Mouse (Mus musculus) kidney, embryonic 15.5 days (tissue): ENCODE data around the gene Wdr45b. TPM values are rescaled to one million over a fixed set of nuclear protein-coding genes. Genes with fewer than 3 reads are reported as not detected.

Source experiments
- ATAC-seq: fragments of 200-750 bp; cut with Nextera tagmentation; replicated peaks from 2 replicates; pipeline ENCODE4 v1.8.0; 2017; ENCODE audit warnings: moderate TSS enrichment; ENCODE audit not compliant: low FRiP score
- H3K27ac ChIP-seq: fragments of 300-500 bp; sonication (generic); 2 replicates; pipeline ENCODE4 v1.5.1; 2015; ENCODE audit warnings: mild to moderate bottlenecking, inconsistent platforms
- H3K27me3 ChIP-seq: fragments of 300-500 bp; sonication (generic); 2 replicates; pipeline ENCODE4 v1.6.1; 2015; ENCODE audit warnings: inconsistent platforms
- H3K36me3 ChIP-seq: fragments of 300-500 bp; sonication (generic); 2 replicates; pipeline ENCODE4 v1.6.1; 2015; ENCODE audit warnings: inconsistent platforms
- H3K4me1 ChIP-seq: fragments of 300-500 bp; sonication (generic); 2 replicates; pipeline ENCODE4 v1.6.1; 2015; ENCODE audit warnings: inconsistent platforms
- H3K4me2 ChIP-seq: fragments of 300-500 bp; sonication (generic); 2 replicates; pipeline ENCODE4 v1.6.1; 2015; ENCODE audit warnings: moderate library complexity, mild to moderate bottlenecking, inconsistent platforms
- H3K4me3 ChIP-seq: fragments of 300-500 bp; sonication (generic); replicated peaks from 2 replicates; pipeline ENCODE4 v1.5.1; 2015; ENCODE audit warnings: mild to moderate bottlenecking, inconsistent platforms
- H3K9ac ChIP-seq: fragments of 300-500 bp; sonication (generic); 2 replicates; pipeline ENCODE4 v1.6.1; 2015; ENCODE audit warnings: mild to moderate bottlenecking, inconsistent platforms
- H3K9me3 ChIP-seq: fragments of 300-500 bp; sonication (generic); replicated peaks from 2 replicates; pipeline ENCODE4 v1.6.1; 2016; ENCODE audit warnings: inconsistent platforms
- WGBS: fragments of 180-500 bp; shearing (Covaris S2); methylation state at CpG from one replicate; pipeline ENCODE4 v1.1.7; 2015; ENCODE audit warnings: mixed read lengths; 5-methylcytosine and 5-hydroxymethylcytosine counted together
- polyA plus RNA-seq: library from polyadenylated mRNA; unstranded; fragments of >200 nt; fragmentation: Nextera tagmentation; extraction: Ambion mirVana; gene quantifications from 2 replicates; pipeline ENCODE4 v1.2.1, GENCODE M21; 2015

Wdr45b gene
- 87.5 and 90.5 TPM in 2 replicates for polyA plus RNA-seq

DNA sequence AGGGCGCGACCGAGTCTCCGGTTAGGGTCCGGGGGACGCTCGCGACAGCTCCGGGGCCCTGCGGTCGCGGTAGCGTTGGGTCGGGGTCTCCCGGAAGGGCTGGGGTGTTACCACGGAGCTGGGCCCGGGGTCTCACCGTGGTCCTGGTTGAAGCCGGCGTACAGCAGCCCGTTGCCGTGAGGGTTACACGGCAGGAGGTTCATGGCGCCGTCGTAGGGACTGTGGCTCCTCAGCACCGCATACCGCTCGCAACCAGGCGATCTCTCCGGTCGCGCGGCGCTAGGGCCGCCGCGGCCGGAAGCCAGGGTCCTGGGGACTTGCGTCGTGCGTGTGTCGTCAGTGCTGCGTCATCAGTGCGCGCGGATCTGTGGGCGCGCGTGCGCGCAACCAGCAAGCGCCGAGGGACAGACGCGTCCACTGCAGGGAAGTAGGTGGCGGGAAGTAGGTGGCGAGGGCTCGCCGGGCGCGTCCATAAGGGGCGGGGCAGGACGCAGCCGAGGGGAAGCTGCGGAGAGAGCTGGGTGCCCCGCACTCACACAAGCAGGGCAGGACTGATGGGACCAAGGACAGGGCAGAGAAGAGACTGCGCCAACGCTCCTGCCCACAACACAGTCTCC, at the start of gene Wdr45b:
Gene Wdr45b (minus strand): TSS at position 355 of the 617 bp plus-strand sequence.
- under 1% methylated on average over 69 of the region's 69 CpGs for WGBS
- H3K4me3 ChIP-seq = peak within 1 kb of the TSS; percentile 84
- H3K4me1 ChIP-seq = peaks cover 23% of the 10 kb centered on the region
- H3K27ac ChIP-seq = peak within 1 kb of the TSS; percentile 86
- H3K27me3 ChIP-seq = no peaks in the 10 kb centered on the region
- H3K9me3 ChIP-seq = no peaks in the 10 kb centered on the region
- peak within 1 kb of the TSS; percentile 86 for H3K4me2 ChIP-seq
- peak within 1 kb of the TSS; percentile 95 for H3K9ac ChIP-seq
- H3K36me3 ChIP-seq = peaks cover 11% of the 10 kb centered on the region; the same call in 1 of the 2 replicates
- peak; percentile 97 for ATAC-seq

DNA sequence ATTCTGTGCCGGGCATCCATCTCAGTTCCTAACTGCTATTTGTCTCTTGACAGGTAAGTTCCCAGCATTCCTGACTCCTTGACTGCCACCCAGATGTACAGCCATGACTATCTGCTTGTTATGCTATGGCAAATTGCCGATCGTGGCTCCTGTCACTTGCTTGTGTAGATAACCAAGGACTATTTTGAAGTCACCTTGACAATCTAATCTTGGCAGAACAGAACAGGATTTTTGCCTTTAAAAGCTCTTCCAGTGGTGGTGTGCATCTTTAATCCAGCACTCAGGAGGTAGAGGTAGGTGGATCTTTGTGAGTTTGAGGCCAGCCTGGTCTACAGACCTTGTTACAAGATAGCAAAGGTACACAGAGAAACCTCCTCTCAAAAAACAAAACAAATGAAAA, 38.2 kb upstream of the Wdr45b start:
- H3K27me3 ChIP-seq = no peaks in the 10 kb centered on the region
- H3K4me2 ChIP-seq = no peak overlapping the region
- no peak overlapping the region for H3K27ac ChIP-seq
- peaks cover 9% of the 10 kb centered on the region for H3K4me1 ChIP-seq
- no peaks in the 10 kb centered on the region for H3K9me3 ChIP-seq
- no peak for ATAC-seq
- 90% methylated on average over 3 of the region's 3 CpGs for WGBS
- H3K9ac ChIP-seq = no peak overlapping the region
- no peaks in the 10 kb centered on the region for H3K36me3 ChIP-seq
- no peak overlapping the region for H3K4me3 ChIP-seq

DNA sequence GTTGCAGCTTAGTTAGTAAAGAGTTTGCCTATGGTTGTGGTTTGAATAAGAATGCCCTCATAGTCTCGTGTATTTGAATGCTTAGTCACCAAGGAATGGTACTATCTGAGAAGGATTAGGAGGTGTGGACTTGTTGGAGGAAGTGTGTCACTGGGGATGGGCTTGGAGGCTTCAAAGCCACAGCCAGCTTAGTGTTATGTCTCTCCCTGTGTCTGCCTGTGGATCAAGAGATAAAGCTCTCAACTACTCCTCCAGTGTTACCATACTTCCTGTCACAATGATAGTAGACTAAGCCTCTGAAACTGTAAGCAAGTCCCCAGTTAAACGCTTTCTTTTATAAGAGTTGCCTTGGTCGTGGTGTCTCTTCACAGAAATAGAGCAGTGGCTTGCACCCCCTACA, 36.5 kb upstream of the Wdr45b start:
- Histone ChIP-seq H3K9me3 (no peaks in the 10 kb centered on the region), H3K4me3 (no peak overlapping the region), H3K4me1 (peaks cover 16% of the 10 kb centered on the region), H3K27me3 (peaks cover 6% of the 10 kb centered on the region), H3K4me2 (no peak overlapping the region), H3K9ac (no peak overlapping the region), H3K36me3 (no peaks in the 10 kb centered on the region), H3K27ac (no peak overlapping the region)
- ATAC-seq = no peak
- WGBS = 71% methylated on average over 3 of the region's 3 CpGs

DNA sequence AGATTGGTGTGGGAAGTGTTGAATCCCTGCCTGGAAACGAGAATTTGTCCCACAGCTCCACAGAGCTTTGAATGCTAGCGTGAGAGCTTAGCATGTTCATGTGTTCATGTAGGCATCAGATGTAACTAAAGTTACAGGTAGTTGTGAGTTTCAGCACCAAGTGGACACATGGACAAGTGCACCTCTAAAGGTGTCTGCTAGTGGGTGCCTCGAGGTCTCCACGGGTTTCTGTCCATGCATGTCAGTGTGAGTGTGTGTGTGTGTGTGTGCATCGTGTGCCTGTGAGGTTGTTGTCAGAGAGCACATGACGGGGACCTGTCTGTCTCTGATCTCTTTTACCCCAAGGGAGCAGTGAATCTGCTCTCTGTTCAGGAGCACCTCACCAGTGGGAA, 34.3 kb upstream of the Wdr45b start:
- no peaks in the 10 kb centered on the region for H3K9me3 ChIP-seq
- no peaks in the 10 kb centered on the region for H3K36me3 ChIP-seq
- H3K4me1 ChIP-seq = peaks cover 16% of the 10 kb centered on the region
- H3K27me3 ChIP-seq = peaks cover 6% of the 10 kb centered on the region
- no peak for ATAC-seq
- H3K4me3 ChIP-seq = peak overlapping the region; percentile 72
- H3K4me2 ChIP-seq = peak overlapping the region; percentile 95
- 0 out of 2 replicates have a peak overlapping the region, but pooled peaks have one; percentile 56 for H3K27ac ChIP-seq
- no peak overlapping the region for H3K9ac ChIP-seq
- WGBS = 6% methylated on average over 6 of the region's 6 CpGs

DNA sequence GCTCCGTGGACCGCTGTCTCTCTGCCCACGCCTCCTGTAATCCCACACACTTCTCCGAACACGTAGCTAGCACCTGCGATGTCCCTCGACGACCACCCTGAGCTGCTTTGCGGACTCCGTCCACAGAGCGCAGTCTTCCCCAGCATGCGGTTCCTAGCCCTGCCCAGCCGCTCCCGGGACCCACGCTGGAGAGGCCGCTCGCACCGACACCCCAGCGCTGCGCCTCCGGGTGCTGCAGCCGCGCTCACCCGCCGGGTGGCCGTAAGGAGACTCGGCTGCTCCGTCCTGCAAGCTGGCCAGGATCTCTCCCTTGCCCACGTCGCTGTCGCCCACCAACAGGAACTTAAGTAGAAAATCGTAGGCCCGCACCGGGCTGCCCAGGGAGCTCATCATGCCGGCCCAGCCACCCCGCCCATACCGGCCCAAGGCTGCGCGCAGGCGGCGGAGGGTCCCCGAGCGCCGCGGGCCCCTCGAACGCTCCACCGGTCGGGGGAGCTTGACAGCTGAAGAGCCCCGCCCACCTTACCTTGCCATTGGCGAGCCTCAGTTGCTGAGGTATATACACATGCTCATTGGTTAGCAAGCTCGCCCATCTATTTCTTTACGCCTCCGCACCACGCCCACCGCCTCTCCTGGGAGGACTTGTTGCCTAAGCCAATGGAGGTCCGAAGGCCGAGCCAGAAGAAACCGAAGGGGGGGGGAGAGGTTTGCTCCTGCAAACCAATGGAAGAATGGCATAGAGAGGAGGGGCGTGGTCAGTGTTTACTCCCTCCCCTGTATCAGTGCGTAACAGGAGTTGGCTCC, 33.7 kb upstream of the Wdr45b start, which contains the start of gene Rab40b:
Gene Rab40b (minus strand): TSS at position 502 of the 804 bp plus-strand sequence.
- WGBS = under 1% methylated on average over 61 of the region's 61 CpGs
- Histone ChIP-seq H3K27ac (peak within 1 kb of the TSS; percentile 57), H3K4me3 (peak within 1 kb of the TSS; percentile 72), H3K27me3 (peaks cover 6% of the 10 kb centered on the region), H3K36me3 (no peaks in the 10 kb centered on the region), H3K9ac (peak within 1 kb of the TSS; percentile 50), H3K4me2 (peak within 1 kb of the TSS; percentile 95), H3K4me1 (peaks cover 16% of the 10 kb centered on the region), H3K9me3 (no peaks in the 10 kb centered on the region)
- ATAC-seq = peak; percentile 100

DNA sequence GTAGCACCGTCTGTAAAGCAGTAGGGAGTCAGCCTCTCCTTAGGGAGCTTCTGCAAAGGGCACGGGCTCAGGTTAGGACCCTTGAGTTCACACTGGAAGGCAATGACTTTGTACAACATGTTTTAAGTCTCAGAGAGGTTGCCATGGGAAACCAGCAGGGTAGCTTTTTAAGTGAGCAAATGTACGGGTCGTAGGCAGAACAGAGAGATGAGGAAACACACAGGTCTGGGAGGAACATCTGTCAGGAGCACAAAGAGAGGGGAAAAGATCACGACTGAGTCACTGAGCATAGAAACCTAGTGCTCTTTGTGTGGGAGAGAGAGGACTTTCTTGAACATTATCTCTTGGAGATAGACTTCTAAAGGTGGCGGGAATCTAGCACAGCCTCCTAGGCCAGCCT, 26.0 kb upstream of the Wdr45b start:
- no peaks in the 10 kb centered on the region for H3K27me3 ChIP-seq
- no peaks in the 10 kb centered on the region for H3K36me3 ChIP-seq
- no peak overlapping the region for H3K4me3 ChIP-seq
- WGBS = 59% methylated on average over 6 of the region's 6 CpGs
- no peak overlapping the region for H3K4me2 ChIP-seq
- no peaks in the 10 kb centered on the region for H3K4me1 ChIP-seq
- H3K27ac ChIP-seq = no peak overlapping the region
- H3K9ac ChIP-seq = no peak overlapping the region
- no peak for ATAC-seq
- no peaks in the 10 kb centered on the region for H3K9me3 ChIP-seq

DNA sequence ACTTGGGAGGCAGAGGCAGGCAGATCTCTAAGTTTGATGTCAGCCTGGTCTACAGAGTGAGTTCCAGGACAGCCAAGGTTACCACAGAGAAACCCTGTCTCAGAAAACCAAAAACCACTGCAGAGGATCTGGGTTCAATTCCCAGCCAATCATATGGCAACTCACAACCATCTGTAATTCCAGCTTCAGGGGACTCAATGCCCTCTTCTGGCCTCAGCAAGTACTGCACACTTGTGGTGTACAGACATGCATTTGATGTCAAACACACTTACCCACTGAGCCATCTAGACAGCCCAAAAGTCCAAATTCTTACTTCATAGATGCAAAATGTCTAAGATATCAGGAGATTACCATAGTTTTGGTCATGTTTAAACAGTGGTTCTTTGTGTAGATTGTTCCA, 24.4 kb upstream of the Wdr45b start:
- ATAC-seq = no peak
- no peak overlapping the region for H3K4me2 ChIP-seq
- H3K9ac ChIP-seq = no peak overlapping the region
- no peak overlapping the region for H3K27ac ChIP-seq
- H3K4me1 ChIP-seq = no peaks in the 10 kb centered on the region
- H3K9me3 ChIP-seq = no peaks in the 10 kb centered on the region
- H3K27me3 ChIP-seq = no peaks in the 10 kb centered on the region
- no peaks in the 10 kb centered on the region for H3K36me3 ChIP-seq
- H3K4me3 ChIP-seq = no peak overlapping the region

DNA sequence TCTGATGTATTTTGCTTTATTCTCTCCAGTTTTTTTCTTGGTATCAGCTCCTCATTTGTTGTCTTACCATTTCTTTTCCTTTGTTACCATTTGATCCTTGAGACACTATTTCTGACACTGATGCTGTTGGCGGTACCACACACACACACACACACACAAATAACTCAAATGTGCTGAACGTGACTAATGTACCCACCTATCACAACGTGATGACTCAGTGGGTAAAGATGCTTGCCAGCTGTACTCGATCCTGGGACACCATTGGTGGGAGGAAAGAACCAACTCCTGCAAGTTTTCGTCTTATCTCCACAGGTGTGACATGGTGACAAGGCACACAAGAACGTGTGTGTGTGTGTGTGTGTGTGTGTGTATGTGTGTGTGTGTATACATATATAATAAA, 19.1 kb upstream of the Wdr45b start:
- Histone ChIP-seq H3K4me2 (no peak overlapping the region), H3K9me3 (no peaks in the 10 kb centered on the region), H3K9ac (no peak overlapping the region), H3K36me3 (no peaks in the 10 kb centered on the region), H3K27ac (no peak overlapping the region), H3K27me3 (no peaks in the 10 kb centered on the region), H3K4me1 (no peaks in the 10 kb centered on the region), H3K4me3 (no peak overlapping the region)
- ATAC-seq = no peak
- 64% methylated on average over 6 of the region's 6 CpGs for WGBS

DNA sequence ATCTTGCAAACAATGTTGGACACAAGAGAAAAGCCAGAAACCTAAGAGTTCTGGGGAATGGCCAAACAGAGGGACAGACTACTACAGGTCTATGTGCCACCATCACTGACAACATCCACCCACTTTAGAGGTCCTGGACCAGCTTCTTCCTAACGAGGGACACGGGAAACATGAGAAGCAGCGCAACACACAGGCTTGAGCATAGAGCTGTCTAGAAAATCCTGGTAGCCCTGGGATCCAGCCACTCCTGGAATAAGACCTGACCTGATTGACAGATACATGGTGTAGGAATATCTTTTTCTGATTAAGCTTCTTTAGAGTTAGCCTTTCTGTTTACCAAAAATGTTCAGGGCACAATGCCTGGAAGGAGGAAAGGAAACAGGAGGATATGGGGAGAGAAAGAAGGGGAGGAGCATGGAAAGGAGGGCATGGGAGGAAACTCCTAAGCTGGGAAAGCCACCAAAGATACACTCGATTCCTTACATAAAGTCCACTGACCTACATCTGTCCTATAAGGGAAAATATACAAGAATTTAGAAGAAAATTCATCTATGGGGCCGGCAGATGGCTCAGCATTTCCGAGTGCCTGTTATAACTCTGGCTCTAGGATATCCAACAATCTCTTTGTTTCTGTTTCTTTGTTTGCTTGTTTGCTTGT, 16.2 kb upstream of the Wdr45b start:
- Histone ChIP-seq H3K4me3 (no peak overlapping the region), H3K27ac (no peak overlapping the region), H3K9ac (no peak overlapping the region), H3K9me3 (no peaks in the 10 kb centered on the region), H3K27me3 (no peaks in the 10 kb centered on the region), H3K4me2 (no peak overlapping the region), H3K4me1 (no peaks in the 10 kb centered on the region), H3K36me3 (no peaks in the 10 kb centered on the region)
- ATAC-seq = no peak
- 75% methylated on average over 6 of the region's 6 CpGs for whole genome bisulfite sequencing

DNA sequence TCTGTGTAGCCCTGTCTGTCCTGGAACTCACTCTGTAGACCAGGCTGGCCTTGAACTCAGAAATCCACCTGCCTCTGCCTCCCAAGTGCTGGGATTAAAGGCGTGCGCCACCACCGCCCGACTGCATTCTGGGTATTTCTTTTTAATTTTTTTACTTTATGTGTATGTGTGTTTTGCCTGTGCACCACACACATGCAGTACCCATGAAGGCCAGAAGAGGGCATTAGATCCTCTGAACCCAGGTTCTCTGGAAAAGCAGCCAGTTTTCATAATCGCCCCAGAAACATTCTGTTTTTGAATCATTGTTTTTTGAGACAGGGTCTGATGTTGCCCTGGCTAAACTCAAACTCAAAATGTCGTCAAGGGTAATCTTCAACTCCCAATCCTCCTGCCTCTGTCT, 15.4 kb upstream of the Wdr45b start:
- ATAC-seq = no peak
- no peaks in the 10 kb centered on the region for H3K4me1 ChIP-seq
- no peak overlapping the region for H3K27ac ChIP-seq
- H3K27me3 ChIP-seq = no peaks in the 10 kb centered on the region
- H3K36me3 ChIP-seq = no peaks in the 10 kb centered on the region
- H3K9ac ChIP-seq = no peak overlapping the region
- no peak overlapping the region for H3K4me2 ChIP-seq
- H3K4me3 ChIP-seq = no peak overlapping the region
- no peaks in the 10 kb centered on the region for H3K9me3 ChIP-seq
- WGBS = 62% methylated on average over 6 of the region's 6 CpGs

DNA sequence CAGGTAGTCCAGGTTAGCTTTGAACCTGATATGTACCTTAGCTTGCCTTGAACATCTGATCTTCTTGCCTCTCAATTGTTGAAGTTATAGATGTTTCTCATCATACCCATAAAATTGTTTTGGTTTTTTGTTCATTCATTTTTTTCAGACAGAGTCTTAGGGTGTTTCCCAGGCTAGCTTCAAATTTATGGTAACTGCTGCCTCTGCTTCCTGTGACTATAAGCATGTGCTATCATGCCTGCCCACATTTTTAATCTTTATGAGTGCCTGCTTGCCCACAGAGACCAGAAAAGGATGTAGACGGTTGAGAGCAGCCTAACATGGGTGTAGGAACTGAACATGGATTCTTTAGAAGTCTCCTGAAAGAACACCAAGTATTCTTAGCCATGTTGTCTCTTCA, 14.5 kb upstream of the Wdr45b start:
- Histone ChIP-seq H3K4me2 (no peak overlapping the region), H3K36me3 (no peaks in the 10 kb centered on the region), H3K4me1 (no peaks in the 10 kb centered on the region), H3K9ac (no peak overlapping the region), H3K9me3 (no peaks in the 10 kb centered on the region), H3K27ac (no peak overlapping the region), H3K27me3 (no peaks in the 10 kb centered on the region), H3K4me3 (no peak overlapping the region)
- no peak for ATAC-seq
- WGBS = 78% methylated on average over 1 of the region's 1 CpGs

DNA sequence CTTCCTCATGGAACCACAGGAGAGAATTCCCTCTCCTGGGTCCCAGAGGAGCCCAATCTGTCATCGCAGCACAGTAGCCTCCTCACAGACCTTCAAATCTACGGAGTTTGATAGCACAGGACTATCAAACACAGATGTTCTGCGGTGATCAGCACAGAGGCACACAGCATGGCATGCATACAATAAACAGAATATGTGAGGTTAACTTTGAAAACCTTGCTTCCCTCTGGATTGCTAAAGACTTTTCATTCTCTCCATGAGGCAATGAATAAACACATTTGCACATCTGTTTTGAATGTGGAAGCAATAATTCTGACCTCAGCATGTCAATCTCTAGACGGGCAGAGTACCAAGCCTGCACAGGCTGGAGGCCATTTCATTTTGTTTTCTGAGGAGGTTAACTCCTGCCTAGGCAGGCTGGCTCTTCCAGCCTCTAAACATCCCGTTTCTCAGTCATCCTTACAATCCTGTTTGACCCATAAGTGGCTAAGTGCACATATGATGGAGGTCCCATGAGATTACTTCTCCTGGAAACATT, 13.0 kb upstream of the Wdr45b start:
- no peak for ATAC-seq
- Histone ChIP-seq H3K27ac (no peak overlapping the region), H3K4me3 (no peak overlapping the region), H3K4me2 (no peak overlapping the region), H3K9ac (no peak overlapping the region), H3K36me3 (no peaks in the 10 kb centered on the region), H3K9me3 (no peaks in the 10 kb centered on the region), H3K4me1 (no peaks in the 10 kb centered on the region), H3K27me3 (no peaks in the 10 kb centered on the region)
- 69% methylated on average over 5 of the region's 5 CpGs for WGBS
